Mouse (Mus musculus): ENCODE measurements around the gene E2f4.

The E2f4 gene

DNA sequence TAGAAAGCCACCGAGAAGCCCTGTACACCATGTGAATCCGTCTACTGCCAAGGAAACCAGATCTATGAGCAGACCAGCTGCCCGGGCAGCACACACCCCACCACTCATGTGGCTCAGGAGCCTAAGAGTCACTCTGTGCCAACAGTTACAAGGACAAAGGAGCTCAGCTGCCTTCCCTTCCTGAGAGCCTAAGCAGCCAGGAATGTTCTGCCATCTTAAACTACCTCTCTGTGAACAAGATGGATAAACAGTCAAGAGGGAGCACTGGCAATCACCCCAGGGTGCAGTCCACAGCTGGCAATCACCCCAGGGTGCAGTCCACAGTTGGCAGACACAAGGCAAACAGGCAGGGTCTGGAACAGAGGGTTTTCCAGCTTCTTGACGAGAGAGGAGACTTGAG, 20.5 kb downstream of the E2f4 start:
- no peak for DNase-seq (ENCODE audit: low spot score)

DNA sequence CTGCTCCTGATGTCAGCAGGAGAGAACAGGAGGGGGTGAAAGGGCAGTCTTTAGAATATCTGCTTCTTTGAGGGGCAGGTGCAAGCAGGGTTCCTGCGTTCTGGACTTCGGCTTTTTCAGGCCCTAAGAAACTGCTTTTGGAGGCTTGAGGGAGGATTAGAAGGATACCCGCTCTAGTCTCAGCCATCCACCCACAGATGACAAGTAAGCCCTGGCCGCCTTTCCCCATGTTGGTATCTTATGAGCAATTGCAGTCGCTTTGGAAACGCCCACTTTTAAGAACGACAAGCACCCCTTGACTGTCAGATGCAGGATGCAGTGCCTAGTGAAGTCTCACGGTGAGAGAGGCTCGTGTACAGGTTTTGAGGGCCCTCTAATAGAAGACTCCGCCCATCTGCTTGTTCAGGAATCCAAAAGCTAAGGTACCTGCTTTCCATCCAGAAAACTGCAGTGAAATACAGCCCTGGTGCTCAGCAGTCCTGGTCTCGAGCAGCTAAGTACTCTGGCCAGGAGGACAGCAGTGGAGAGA, 21.3 kb downstream of the E2f4 start:
- no peak for DNase-seq (ENCODE audit: low spot score)

DNA sequence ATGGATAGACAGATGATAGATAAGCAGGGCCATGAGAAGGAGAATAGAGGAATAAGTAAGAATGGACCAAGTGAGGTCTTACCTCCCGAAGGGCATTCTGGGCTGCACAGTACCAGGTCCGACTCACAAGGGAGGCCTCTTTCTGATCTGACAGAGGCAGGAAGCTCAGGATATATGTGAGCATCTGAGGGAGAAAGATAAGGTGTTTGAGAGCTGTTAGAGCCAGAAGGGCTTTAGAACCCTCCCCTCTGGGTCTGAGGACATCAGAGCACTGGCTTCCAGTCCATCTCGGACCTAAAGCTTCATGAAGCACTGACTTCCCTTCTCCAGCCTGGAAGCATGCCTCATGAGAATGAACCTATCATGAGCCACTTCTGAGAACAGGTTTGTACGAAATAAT, 25.7 kb downstream of the E2f4 start:
- DNase-seq (ENCODE audit: low spot score): no peak

DNA sequence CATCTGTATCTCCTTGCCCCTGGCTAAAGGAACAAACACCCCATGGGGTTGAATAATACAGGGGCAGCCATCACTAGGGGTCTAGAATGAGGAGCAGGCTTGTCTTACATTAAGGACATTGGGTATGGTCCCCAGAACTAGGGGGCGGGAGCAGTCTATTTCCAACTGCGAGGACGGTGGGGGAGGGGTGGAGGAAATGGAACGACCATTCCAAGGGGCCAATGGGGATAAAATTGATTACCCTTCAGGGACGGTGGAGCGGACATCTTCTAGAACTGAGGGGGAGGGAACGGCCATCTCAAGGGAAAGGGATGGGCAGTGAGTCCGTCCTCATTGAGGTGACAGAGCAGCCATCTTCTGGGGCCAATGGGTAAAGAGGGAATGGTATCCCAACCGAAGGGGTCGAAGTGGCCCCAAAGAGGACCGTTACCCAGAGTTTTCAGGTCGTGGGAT, 28.2 kb downstream of the E2f4 start:
- DNase-seq (ENCODE audit: low spot score): peak; percentile 37

DNA sequence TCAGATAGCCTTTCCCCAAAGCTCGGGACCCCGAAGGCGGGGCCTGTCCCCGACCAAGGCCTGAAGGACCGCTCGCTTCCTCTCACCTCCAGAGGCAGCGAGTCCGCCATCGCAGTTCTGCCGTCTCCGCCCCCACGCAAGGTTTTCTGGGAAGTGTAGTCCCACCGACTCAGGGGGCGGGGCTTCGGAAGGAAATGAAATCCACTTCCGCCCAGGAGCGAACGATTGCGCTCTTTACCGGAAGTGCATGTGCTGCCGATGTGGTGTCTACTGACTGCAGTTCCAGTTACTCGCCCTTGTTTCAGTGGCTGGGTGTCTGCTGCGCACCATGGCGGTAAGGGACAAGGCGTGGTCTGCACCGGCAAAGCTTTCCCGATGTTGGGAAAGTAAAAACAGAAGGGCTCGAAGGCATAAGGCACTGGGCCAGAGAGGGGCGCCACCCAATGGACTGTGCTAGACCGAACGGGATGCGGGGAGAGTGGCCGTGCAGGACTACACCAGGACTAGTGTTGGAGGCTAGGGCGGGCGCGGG, 28.7 kb downstream of the E2f4 start, which contains the start of the genes Lrrc29 and Tmem208:
Lrrc29 (minus strand) TSS at position 138 of the 532 bp plus-strand sequence.
Tmem208 (plus strand) TSS at position 214 of the 532 bp plus-strand sequence.
- DNase-seq (ENCODE audit: low spot score): peak; percentile 98

DNA sequence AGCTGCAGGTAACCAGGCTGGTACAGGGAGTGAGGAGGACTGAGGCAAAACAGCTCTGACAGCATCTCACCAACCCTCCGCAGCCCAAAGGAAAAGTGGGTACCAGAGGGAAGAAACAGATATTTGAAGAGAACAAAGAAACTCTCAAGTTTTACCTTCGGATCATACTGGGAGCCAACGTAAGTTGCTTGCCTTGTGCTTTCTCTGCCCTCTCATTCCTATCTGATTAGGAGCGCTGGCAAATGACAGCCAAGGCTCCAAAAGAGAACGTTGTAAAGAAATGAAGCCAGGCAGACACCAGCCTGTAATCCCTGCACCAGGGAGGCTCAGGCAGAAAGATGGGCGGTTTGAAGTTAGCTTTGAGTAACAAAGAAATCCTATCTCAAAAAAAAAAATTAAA, 29.5 kb downstream of the E2f4 start:
- DNase-seq (ENCODE audit: low spot score): no peak

DNA sequence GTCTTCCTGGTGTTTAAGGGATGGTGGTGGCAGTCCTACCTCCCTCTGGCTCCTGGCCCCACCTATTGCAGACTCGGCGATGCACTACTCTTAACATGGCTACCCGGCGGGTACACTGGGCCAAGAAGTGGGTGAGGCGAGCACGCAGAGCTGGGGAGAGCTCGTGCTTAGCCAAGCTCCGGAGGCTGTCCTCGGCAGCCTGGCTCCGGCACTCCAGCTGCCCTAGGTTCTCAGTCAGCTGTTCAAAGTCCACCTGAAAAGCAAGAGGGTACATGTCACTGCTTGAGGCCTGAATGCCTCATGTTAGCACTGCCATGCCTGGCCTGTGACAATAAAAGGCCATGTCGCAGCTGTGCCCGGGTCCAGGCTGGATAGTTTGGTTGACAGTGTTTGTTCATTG, 32.9 kb downstream of the E2f4 start:
- DNase-seq (ENCODE audit: low spot score): no peak

DNA sequence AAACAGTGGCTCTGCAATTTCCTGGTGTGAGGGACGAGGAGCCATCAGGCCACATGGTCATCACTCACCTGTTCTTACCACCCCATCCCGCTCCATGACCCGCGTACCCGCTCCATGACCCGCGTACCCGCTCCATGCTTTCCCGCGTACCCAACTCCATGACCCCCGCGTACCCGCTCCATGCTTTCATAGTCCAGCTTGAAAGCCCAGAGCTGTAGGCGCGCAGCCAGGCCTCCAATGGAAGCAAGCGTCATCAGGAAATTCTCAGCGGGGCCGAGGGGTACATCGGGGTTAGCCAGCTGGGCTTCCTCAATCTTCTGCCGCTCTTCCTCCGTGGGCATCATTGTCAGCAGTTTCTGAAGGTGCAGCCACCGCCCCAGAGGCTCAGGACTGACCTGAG, 34.0 kb downstream of the E2f4 start:
- no peak for DNase-seq (ENCODE audit: low spot score)

DNA sequence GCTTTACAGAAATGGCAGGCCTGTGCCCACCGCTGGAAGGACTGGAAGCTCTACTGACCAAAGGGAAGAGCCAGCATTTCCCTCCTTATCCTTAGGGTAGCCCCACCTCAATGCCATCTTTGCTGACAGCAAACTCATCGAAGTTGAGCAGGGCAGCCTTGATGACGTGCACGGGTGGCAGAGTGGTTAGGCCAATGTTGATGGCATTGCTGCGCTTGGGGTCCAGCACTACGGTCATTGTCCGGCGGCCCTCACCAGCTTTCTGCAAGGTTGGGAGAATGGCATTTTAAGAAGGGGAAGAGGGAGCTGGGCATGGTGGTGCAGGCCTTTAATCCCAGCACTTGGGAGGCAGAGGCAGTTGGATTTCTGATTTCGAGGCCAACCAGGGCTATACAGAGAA, 34.5 kb downstream of the E2f4 start:
- no peak for DNase-seq (ENCODE audit: low spot score)

DNA sequence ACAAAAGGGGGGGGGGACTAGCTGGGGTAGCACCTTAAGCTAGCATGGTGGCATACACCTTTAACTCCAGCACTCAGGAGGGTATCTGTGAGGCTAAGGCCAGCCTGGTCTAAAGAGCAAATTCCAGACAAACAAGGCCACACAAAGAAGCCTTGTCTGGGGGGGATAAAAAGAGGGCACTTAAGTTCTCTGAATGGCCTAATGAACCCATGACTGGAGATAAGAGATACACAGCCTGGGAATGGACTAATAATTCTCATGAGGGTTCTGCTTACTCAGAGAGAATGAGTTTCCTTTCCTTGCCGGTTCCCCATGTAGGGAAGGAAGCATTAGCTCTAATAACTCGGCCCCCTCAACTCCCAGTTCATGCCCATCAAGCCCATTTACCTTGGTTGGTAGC, 35.1 kb downstream of the E2f4 start:
- DNase-seq (ENCODE audit: low spot score): no peak

DNA sequence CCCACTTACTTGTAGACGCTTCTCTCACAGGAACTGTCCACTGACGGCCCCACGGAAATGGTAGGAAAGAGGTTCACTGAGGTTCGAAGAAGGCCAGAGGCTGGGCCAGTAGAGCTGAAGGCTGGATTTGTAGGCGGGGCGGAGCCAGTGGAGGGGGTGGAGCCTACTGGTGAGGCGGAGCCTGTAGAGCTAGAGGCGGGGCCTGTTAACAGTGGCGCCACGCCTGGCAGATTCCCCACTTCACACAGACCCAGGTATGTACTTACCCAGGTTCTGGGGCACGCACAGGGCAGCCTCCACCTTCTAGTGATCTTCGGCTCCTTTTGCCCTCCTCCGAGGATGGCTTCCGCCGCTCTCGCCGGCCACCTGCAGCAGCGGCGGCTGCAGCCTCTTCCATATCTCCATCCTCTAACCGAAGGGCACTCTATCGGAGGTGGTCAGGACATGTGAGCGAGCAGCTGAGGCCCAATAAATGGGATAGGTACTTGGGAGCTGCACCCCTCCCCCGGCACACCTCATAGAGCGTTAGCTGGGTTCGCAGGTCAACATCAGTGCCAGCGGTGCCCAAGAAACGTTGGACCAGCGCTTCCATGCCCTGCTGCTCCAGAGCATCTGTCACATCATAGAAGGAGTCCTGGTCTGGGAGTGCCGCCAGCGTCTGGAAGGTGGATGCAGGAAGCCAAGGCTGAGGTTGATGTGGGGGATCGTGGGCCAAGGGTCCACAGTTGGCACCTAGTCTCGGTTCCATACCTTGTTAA, 39.1 kb downstream of the E2f4 start:
- no peak for DNase-seq (ENCODE audit: low spot score)

DNA sequence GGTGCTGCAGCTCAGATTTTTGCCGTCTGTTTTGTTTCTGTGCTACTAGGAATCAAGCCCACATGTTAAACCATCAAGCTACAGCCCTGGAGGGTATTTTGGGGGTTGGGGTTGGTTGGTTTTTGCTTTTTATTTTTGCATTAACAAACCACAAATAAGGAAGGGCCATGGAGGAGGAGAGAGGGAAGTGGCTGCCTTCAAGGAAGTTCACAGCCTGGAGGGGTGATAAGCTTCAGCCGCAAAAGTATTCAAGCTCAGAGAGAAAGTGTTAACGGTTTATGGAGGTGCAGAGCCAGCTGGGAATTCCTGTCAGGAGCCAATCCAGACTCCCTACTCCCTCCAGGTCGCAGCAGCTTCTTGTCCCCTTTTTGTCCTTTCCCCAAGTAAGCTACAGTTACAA, 41.5 kb downstream of the E2f4 start:
- no peak for DNase-seq (ENCODE audit: low spot score)

DNA sequence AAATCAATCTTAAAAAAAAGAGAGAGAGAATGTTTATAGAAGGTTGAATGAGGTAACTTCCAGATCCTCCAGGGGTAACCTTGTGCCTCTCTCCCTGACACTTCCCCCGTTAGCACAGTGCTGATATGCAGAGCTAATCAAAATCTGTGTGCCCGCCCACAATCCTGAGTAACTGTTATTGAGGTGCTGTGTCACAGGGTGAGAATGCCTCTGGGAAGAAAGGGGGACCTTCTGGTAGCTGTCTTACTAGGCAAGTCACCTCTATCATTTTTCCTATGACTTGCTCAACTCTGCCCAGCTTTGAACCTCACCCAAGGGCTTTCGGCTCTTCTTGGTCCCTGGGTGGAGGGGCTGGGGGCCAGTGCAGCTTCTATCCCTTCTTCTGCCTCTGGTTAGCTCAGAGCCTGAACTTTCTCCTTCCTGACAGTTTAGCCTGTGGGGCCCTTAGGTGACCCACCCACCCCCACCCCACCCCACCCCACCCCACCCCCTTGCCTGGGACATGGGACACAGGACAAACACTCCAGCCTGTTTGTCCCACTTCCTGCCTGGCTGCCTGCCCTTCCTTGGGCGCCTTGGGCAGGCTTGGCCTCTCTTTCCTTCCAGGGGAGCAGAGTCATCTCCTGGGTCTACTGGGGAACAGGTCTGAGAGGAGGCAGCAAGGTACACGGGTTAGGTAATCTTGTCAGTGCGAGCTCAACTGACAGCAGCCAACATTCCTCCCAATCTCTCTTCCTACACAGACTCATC, 42.6 kb downstream of the E2f4 start:
- no peak for DNase-seq (ENCODE audit: low spot score)

DNA sequence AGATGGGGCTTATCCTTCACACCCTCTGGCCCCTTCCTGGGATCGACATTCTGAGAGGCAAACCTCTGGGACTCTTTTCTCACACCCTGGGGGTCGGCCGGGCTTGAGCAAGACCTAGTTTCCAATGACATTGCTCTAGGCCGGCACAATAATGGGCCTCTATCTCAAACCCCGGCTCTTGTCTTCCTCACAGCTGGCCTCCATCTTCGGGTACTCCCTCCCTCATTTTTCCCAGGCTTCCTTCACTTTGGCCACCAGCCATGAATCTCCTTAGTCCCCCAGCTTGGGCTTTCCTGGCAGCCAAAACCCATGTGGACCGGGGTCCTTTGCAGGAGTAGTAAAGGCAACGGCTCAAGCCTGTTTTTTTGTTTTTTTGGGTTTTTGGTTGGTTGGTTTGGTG, 43.9 kb downstream of the E2f4 start:
- DNase-seq (ENCODE audit: low spot score): no peak

DNA sequence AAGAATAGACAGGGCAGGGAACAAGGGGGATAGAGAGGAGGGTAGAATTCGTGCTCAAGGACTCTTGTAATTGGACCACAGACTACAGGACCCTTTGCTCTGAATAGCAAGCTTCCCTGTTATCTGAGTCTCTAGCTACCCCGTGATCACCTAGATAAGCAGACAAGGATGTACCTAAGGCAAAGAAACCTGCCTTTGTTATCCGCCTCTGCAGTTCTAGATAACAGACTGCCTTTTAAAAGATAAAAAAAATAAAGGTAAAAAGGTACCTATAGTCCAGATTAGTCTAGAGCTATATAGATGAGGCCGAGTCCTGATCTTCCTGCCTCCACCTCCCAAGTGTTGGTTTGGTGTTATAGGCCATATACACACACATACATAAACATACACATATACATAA, 45.3 kb downstream of the E2f4 start:
- no peak for DNase-seq (ENCODE audit: low spot score)

DNA sequence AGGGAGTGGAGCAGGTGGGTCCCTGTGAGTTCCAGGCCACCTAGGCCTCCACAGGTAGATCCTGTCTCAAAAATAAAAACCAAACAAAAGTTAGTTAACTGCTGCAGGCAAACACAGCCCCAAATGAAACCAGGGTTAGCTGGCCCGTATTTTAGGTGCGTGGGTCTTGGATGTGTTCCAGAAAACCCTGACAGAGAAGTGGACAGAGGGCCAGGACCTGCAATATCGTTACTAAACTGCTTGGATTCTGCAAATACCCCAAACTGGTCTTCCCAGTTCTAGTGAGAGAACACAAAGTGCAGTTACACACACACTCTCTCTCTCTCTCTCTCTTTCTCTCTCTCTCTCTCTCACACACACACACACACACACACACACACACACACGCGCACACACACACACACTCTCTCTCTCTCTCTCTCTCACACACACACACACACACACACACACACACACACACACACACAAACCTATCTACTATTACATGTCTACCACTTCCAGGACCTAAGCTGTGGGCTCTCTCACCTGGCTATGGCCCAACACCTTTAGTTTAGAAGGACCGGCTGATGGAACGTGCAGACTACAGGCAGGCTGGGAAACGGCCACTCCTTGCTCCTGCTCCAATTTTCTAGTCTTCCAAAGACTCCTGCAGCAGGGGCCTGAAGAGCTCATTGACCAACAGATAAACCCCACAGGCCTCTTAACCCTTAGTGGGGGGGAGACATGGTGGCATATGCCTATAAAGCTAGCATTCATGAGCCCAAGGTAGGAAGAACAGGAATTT, 46.5 kb downstream of the E2f4 start:
- DNase-seq (ENCODE audit: low spot score): no peak

DNA sequence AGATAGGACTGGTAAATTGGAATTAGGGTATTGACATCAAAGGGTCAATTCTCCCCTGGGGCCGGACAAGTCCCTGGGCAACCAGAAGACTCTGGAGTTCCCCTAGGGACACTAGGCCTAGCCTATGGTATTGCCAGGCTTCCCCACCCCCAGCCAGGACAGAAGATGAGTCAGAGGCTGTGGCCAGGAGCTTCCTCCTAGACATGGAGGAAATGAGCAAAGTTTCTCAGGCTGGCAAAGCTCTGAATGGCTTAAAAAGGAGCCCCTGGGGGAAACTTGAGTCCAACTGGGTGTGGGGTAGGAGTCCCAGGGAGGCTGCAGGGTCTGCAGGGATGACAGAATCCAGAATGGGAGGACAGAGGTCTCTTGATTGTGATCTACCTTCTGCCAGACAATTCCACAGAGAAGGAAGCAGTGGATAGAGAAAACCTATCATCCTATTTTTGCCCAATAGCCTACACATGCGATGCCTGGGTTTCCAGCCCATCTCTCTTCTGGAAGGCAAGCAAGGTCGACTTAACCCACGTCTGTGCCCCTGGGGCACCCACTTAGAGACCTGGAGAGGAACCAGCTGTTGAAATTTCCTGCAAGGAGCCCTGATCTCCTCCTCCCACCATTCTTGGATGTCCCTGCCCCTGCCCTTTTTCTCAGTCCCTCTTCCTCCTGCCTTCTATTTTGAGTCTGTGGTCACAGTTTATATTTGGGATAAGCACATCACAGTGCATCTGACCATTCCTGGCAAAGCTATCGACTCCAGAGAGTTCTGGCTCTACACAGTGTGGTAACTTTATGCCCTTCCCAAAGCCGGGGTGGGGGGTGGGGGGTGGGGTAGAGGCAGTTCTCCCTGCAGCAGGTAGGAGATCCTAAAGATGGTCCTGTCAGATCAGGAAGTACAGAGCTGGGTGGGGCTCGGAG, 47.9 kb downstream of the E2f4 start:
- DNase-seq (ENCODE audit: low spot score): no peak

DNA sequence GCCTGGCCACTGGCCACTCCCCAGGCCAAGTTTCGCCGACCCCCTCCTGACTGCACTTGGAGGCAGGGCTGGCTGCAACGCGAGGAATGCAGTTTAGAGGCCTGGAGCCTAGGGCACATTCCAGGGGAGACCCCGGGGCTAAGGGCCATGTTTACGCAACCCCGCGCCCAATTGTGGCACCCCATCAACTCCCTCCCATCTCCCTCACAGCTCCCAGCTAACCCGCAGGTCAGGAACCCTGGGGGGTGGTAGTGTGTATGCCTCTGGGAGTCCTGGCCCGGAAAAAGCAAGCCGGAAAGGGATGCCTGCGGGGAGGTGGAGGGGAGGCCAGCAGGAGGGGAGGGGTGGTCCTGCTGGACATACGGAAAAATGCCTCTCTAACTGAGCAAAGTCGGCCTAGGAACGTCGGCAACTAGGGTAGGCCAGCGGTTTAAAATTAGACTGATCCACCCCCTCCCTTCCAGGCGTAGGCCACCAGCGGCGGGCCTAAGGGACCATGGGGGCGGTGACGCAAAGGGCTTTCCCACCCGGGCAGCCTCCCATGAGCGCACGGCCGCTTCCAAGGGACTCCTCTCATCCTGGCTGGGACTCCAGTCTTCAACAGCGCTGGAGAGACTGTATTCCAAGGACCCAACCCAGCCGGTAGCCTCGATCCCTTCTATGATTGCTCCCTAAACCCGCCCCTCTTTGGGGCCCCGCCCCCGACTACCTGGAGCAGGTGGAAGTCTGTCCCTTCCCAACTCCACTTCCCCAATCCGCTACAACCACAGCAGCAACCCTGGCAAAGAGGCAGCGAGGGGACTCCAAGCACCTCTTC, 49.4 kb downstream of the E2f4 start:
- peak; percentile 81 for DNase-seq (ENCODE audit: low spot score)

DNA sequence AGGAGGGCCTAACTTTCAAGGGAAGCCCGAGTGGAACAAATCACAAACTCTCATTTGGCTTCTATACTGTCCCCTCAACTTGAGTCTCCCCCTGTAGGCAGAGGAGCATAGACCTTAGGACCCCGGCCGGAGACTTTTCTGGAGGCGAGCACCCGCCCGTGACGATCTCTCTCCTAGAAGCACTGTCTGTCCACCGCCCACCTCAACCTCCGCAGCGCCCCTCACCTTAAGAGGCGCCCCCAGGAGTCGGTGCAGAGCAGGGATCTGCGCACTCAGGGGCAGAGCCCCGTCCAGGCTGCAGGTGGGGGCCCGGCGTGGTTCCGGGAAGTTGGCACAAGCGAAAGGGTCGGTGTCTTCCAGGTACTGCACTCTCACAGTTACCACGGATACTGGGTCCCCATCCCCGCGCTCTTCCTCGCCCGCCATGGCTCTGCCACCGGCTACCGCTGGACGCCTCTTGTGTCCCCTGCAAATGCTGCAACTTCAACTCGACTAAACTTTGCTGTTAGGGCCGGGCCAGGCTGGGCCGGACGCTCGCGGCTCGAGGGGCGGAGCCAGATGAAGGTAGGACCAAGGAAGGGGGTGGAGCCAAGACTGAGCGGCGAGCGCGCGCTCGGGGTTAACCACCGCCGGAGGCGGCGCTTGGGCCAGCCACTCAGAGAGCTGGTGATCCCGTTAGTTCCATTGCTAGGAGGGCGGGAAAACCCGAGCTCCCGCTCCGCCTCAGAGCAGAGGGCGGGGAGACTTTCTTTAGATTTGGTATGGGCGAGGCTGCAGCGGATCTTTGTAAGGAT, 50.2 kb downstream of the E2f4 start, which contains the start of gene Fhod1:
Fhod1 (minus strand) TSS at position 526 of the 794 bp plus-strand sequence.
- peak; percentile 97 for DNase-seq (ENCODE audit: low spot score)
